Mouse (Mus musculus) C2C12 (cell line): Measurements from ENCODE around the gene Prdx6b. TPM values are rescaled to one million over a fixed set of nuclear protein-coding genes. Genes with fewer than 3 reads are reported as not detected.

Experiments used
- H3K27me3 ChIP-seq: one replicate; pipeline ENCODE4 v1.6.1; 2011; ENCODE audit not compliant: control insufficient read depth, insufficient read depth, insufficient read length
- H3K36me3 ChIP-seq: one replicate; pipeline ENCODE4 v1.6.1; 2011; ENCODE audit not compliant: control insufficient read depth, insufficient read depth
- H3K4me3 ChIP-seq: one replicate; pipeline ENCODE4 v1.5.1; 2011; ENCODE audit warnings: mild to moderate bottlenecking, control low read depth; ENCODE audit not compliant: poor library complexity, insufficient read depth, severe bottlenecking
- H3K79me2 ChIP-seq: one replicate; pipeline ENCODE4 v1.6.1; 2011; ENCODE audit not compliant: control insufficient read depth, insufficient read depth
- H3K79me3 ChIP-seq: one replicate; pipeline ENCODE4 v1.6.1; 2011; ENCODE audit warnings: low read depth, control low read depth
- H3ac ChIP-seq: one replicate; pipeline ENCODE3; 2011; ENCODE audit warnings: low read depth; ENCODE audit not compliant: control insufficient read depth, insufficient read length
- CEBPB ChIP-seq: IDR thresholded peaks from one replicate; pipeline ENCODE4 v1.6.1; 2011; ENCODE audit warnings: low read depth, mild to moderate bottlenecking, control low read depth, moderate library complexity
- CTCF ChIP-seq: IDR thresholded peaks from one replicate; pipeline ENCODE4 v1.5.1; 2011; ENCODE audit not compliant: control insufficient read depth, insufficient read depth, insufficient read length
- FOSL1 ChIP-seq: IDR thresholded peaks from one replicate; pipeline ENCODE4 v1.8.0; 2011; ENCODE audit warnings: mild to moderate bottlenecking, low read length; ENCODE audit not compliant: poor library complexity, insufficient read depth, severe bottlenecking
- MAX ChIP-seq: IDR thresholded peaks from one replicate; pipeline ENCODE4 v1.6.1; 2011; ENCODE audit warnings: mild to moderate bottlenecking, control low read depth
- MYOD1 ChIP-seq: IDR thresholded peaks from one replicate; pipeline ENCODE4 v1.6.1; 2011; ENCODE audit warnings: low read depth; ENCODE audit not compliant: control insufficient read depth, insufficient read length
- MYOG ChIP-seq: IDR thresholded peaks from one replicate; pipeline ENCODE4 v1.6.1; 2011; ENCODE audit not compliant: control insufficient read depth, insufficient read length; ENCODE audit errors: extremely low read depth
- USF1 ChIP-seq: IDR thresholded peaks from one replicate; pipeline ENCODE4 v1.6.1; 2011; ENCODE audit warnings: low read depth, mild to moderate bottlenecking, control low read depth, moderate library complexity
- polyA plus RNA-seq: library from polyadenylated mRNA; unstranded; fragments of >200 nt; fragmentation: generic; extraction: Trizol; gene quantifications from one replicate; pipeline ENCODE4 v1.2.1, GENCODE M21; 2012; ENCODE audit warnings: missing spikeins

Prdx6b gene
- polyA plus RNA-seq, 1 experiment, result not detected

- TF ChIP-seq FOSL1, result no peak
- TF ChIP-seq MAX, result no peak
- TF ChIP-seq USF1, result no peak
- TF ChIP-seq CTCF, result no peak
- no peak for TF ChIP-seq CEBPB
- no peak for TF ChIP-seq MYOD1
- no peak for TF ChIP-seq MYOG
- H3K36me3 ChIP-seq, result no peaks in the 10 kb centered on the region
These were observed 6.1 kb downstream of the Prdx6b start for GRCm38 (mm10) chr2:80298334-80298733.

GRCm38 (mm10) chr2:80300806-80301205 lies 8.5 kb downstream of the Prdx6b start:
- no peaks in the 10 kb centered on the region for H3K79me2 ChIP-seq
- H3ac ChIP-seq, result no peak overlapping the region

More at GRCm38 (mm10) chr2:80298334-80298733, 6.1 kb downstream of the Prdx6b start:
- Histone ChIP-seq H3K4me3 (no peak overlapping the region), H3K79me3 (no peaks in the 10 kb centered on the region), H3ac (no peak overlapping the region), H3K79me2 (no peaks in the 10 kb centered on the region), H3K27me3 (no peaks in the 10 kb centered on the region)

DNA sequence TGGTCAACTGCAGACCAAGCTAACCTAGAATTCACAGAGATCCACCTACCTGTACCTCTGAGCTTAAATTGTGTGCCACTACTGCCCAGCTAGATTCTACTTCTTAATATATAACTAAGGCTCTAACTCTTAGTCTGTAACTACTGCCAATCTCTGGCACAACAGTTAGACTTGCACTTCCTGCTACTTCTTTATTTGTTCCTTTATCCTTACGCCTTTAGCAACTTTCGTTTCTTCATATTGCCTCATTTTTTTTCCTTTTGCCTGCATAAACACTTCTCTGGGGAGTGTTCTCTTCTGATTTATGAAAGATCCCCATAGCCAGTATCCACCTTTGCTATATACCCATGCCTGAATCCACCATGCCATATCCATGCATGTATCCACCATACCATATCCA lies 11.7 kb downstream of the Prdx6b start:
- Histone ChIP-seq H3K79me2 (no peaks in the 10 kb centered on the region), H3K36me3 (no peaks in the 10 kb centered on the region), H3K4me3 (no peak overlapping the region), H3K79me3 (no peaks in the 10 kb centered on the region), H3K27me3 (no peaks in the 10 kb centered on the region), H3ac (no peak overlapping the region)
- TF ChIP-seq FOSL1 (no peak), USF1 (no peak), MAX (no peak), MYOG (no peak), CTCF (no peak), MYOD1 (no peak), CEBPB (no peak)

More at GRCm38 (mm10) chr2:80300806-80301205, 8.5 kb downstream of the Prdx6b start:
- TF ChIP-seq USF1, result no peak
- no peak for TF ChIP-seq MYOG
- TF ChIP-seq CTCF, result no peak
- no peak for TF ChIP-seq MAX
- no peak for TF ChIP-seq FOSL1
- no peak for TF ChIP-seq MYOD1
- TF ChIP-seq CEBPB, result no peak
- Histone ChIP-seq H3K79me3 (no peaks in the 10 kb centered on the region), H3K36me3 (no peaks in the 10 kb centered on the region), H3K4me3 (no peak overlapping the region), H3K27me3 (no peaks in the 10 kb centered on the region)

DNA sequence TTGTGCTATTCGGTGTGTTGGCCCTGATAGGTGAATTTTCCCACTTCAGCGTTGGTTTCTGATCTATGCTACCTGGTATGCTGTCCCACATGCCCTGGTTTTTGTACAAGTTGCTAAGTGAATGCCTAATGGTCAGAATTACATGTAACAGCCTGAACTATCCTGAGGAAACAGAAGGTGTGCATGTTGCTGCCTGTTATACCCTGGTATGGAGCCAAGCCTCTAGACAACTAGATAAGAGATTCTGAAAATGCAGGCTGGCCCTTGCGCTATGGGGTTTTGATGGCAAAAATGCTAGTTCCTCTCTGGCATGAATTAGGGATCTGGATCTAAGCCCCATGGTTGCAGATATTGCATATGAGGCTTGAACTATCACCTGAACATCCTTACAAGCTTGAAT lies 15.4 kb downstream of the Prdx6b start:
- no peak for TF ChIP-seq USF1
- no peak for TF ChIP-seq FOSL1
- Histone ChIP-seq H3K36me3 (no peaks in the 10 kb centered on the region), H3K27me3 (no peaks in the 10 kb centered on the region), H3K79me2 (no peaks in the 10 kb centered on the region), H3ac (no peak overlapping the region), H3K79me3 (no peaks in the 10 kb centered on the region), H3K4me3 (no peak overlapping the region)

DNA sequence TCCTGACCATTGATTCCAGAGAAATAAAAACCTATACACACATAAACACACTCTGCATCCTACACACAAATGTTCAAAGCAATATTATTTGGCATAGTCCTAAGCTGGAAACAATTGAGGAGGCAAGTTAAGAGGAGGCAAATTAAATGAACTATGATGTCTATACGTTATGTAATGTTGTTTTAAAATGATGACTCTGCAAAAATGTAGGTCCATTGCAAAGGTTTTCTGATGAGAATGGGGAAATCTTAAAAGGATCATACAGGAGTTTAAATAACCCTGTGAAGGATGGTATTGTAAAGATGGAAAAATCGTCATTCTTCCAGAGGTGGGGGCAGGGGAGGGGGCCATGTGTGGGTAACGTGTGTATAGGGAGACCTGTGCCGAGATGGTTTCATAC lies 17.5 kb downstream of the Prdx6b start:
- Histone ChIP-seq H3K79me3 (no peaks in the 10 kb centered on the region), H3ac (no peak overlapping the region), H3K36me3 (no peaks in the 10 kb centered on the region), H3K4me3 (no peak overlapping the region), H3K79me2 (no peaks in the 10 kb centered on the region), H3K27me3 (no peaks in the 10 kb centered on the region)
- TF ChIP-seq MYOD1, result no peak
- TF ChIP-seq MYOG, result no peak
- no peak for TF ChIP-seq CTCF

DNA sequence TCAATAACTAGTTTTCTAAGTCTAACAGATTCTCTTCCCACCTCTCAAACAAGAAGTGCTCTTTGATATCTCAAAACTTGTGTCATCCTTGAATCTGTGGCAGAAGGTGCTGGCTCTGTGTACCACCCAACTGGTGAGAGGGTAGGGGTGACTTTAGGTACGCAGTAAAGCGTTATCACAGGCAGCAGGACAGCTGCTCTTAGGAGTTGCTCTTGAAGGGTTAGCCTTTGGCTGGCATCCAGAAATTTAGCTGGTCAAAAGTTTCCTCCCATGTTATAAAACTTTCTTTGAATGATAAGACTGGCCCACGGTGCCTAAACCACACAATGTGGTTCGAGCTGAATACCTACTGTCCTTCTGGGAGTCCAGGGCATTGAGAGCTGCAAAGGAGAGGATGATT lies 18.5 kb downstream of the Prdx6b start:
- no peaks in the 10 kb centered on the region for H3K27me3 ChIP-seq
- H3K79me3 ChIP-seq, result peaks cover under 1% of the 10 kb centered on the region
- no peak overlapping the region for H3K4me3 ChIP-seq
- no peaks in the 10 kb centered on the region for H3K36me3 ChIP-seq
- peaks cover 2% of the 10 kb centered on the region for H3K79me2 ChIP-seq
- H3ac ChIP-seq, result no peak overlapping the region
- TF ChIP-seq FOSL1 (no peak), USF1 (no peak), CEBPB (no peak), MAX (no peak), CTCF (no peak), MYOD1 (no peak), MYOG (no peak)
